Mouse (Mus musculus): ENCODE results near the gene 4930590J08Rik. TPM values are rescaled to one million over a fixed set of nuclear protein-coding genes. Genes with fewer than 3 reads are reported as not detected.

4930590J08Rik gene
- polyA plus RNA-seq, 1 experiment: 0.06 TPM

DNA sequence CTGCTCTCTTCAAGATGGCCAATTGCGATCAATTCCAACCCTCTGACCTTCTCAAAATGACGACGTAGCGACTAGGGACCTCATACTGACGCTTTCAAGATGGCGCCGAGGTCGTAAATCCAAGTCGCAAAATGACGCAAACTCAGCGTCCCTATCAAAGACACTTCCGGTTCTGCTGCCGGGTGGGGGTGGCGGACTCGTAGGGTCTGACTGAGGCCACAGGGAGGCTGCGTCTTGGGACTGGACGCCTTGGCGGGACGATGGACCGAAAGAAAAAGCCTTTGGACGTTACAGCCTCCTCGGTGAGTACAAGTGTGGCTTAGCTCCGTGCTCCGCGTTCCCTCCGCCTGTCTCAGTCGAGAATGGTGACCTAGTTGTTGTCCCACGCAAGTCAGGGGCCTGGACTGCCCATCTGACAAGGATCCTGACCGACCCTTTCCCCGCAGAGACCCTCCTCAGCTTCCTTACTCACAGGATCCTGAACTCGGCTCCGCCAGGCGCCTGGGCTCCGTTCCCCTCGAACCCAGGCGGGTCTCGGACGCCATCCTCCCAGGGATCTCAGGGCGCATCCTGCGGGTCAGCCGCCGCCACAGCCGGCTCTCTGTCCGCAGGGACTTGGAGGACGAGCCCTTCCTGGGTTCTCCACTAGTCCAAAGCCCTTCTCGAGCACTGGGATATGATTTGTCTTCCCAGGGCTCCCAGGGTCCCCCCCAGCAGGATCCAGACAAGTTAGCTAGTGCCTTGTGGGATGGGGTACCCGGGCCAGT lies 24.5 kb upstream of the 4930590J08Rik start, which contains the start of gene Ccdc174:
Gene Ccdc174 (plus strand): TSS at position 169 of the 767 bp plus-strand sequence.
- H3K4me1 ChIP-seq (ENCODE audit: control insufficient read depth, insufficient read depth, insufficient read length, low read length): peaks cover 3% of the 10 kb centered on the region; the same call in 1 of the 2 replicates
- WGBS: under 1% methylated on average over 47 of the region's 47 CpGs
- no peaks in the 10 kb centered on the region for H3K27me3 ChIP-seq (ENCODE audit: control insufficient read depth, insufficient read depth, low read length)
- peaks cover 14% of the 10 kb centered on the region for H3K36me3 ChIP-seq (ENCODE audit: control insufficient read depth, insufficient read depth, low read length)
- TF ChIP-seq POLR2A (IDR thresholded peaks at IDR 0.05; ENCODE audit: low read depth, low read length) (peak; percentile 88), CTCF (IDR thresholded peaks at IDR 0.05; ENCODE audit: extremely low read depth, insufficient read length, insufficient replicate concordance, low read depth, low read length) (no peak)
- H3K4me3 ChIP-seq (ENCODE audit: low read depth, low read length): peak within 1 kb of the TSS; percentile 81
- peak within 1 kb of the TSS; percentile 14; the same call in 1 of the 2 replicates for H3K27ac ChIP-seq (ENCODE audit: insufficient read depth, low read depth, low read length)

DNA sequence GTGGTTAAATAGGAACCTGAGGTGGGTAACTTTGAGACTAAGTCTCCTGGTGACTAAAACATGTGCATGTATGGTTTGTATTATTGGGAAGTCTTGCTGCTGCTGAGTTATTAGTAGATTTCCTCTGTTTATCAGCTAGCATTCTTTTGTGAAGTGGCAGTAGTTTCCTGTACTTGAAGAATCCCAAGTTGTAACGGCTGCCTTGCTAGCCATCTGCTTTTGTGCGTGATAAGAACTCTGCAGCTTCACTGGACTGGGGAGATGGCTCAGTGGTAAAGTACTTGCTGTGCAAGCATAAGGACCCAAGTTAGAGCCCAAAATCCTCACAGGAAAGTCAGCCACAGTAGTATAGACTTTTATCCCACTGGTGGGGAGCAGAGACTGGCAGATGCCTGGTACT lies 18.8 kb upstream of the 4930590J08Rik start:
- H3K36me3 ChIP-seq (ENCODE audit: control insufficient read depth, insufficient read depth, low read length): peaks cover 50% of the 10 kb centered on the region
- H3K4me1 ChIP-seq (ENCODE audit: control insufficient read depth, insufficient read depth, insufficient read length, low read length): no peaks in the 10 kb centered on the region
- no peak for TF ChIP-seq POLR2A (IDR thresholded peaks at IDR 0.05; ENCODE audit: low read depth, low read length)
- TF ChIP-seq CTCF (IDR thresholded peaks at IDR 0.05; ENCODE audit: extremely low read depth, insufficient read length, insufficient replicate concordance, low read depth, low read length): no peak
- no peak overlapping the region for H3K4me3 ChIP-seq (ENCODE audit: low read depth, low read length)
- 72% methylated on average over 2 of the region's 2 CpGs for WGBS
- H3K27me3 ChIP-seq (ENCODE audit: control insufficient read depth, insufficient read depth, low read length): no peaks in the 10 kb centered on the region
- H3K27ac ChIP-seq (ENCODE audit: insufficient read depth, low read depth, low read length): no peak overlapping the region

DNA sequence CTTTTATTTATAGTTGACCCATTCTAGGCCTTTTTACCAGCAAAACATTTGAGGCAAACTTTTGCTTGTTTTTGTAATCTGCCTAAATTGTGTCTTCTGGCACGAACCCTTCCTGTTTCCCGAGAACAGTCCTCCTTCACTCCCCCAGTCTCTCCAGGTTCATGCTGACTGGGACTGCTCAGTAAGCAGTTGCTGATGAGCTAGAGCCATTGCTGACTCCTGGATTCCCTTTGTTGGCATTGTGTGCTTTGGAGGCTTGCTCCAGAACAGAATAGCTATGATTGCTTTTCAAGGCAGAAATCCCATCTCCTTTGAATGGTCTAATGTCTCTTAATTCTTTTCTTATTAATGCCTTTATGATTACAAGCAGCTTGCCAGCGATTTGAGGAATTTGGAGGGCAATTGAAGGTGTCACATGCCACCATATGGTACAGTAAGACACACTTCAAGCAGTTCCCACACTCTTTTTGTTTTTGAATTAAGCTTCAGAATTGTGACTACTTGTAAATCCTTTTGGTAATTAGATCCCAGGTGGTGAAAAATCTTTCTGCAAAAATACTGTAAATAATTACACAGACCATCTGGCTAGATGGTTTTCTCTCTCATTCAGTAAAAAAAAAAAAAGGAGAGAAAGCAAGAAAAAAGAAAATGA lies 13.2 kb upstream of the 4930590J08Rik start:
- no peak overlapping the region for H3K27ac ChIP-seq (ENCODE audit: insufficient read depth, low read depth, low read length)
- H3K4me1 ChIP-seq (ENCODE audit: control insufficient read depth, insufficient read depth, insufficient read length, low read length): no peaks in the 10 kb centered on the region
- peaks cover 65% of the 10 kb centered on the region for H3K36me3 ChIP-seq (ENCODE audit: control insufficient read depth, insufficient read depth, low read length)
- H3K27me3 ChIP-seq (ENCODE audit: control insufficient read depth, insufficient read depth, low read length): no peaks in the 10 kb centered on the region
- no peak for TF ChIP-seq POLR2A (IDR thresholded peaks at IDR 0.05; ENCODE audit: low read depth, low read length)
- no peak for TF ChIP-seq CTCF (IDR thresholded peaks at IDR 0.05; ENCODE audit: extremely low read depth, insufficient read length, insufficient replicate concordance, low read depth, low read length)
- H3K4me3 ChIP-seq (ENCODE audit: low read depth, low read length): no peak overlapping the region
- WGBS: 85% methylated on average over 3 of the region's 3 CpGs

- Histone ChIP-seq H3K4me3 (ENCODE audit: low read depth, low read length) (no peak overlapping the region), H3K27ac (ENCODE audit: insufficient read depth, low read depth, low read length) (no peak overlapping the region), H3K27me3 (ENCODE audit: control insufficient read depth, insufficient read depth, low read length) (no peaks in the 10 kb centered on the region), H3K36me3 (ENCODE audit: control insufficient read depth, insufficient read depth, low read length) (peaks cover 70% of the 10 kb centered on the region), H3K4me1 (ENCODE audit: control insufficient read depth, insufficient read depth, insufficient read length, low read length) (no peaks in the 10 kb centered on the region)
- WGBS: 97% methylated on average over 5 of the region's 5 CpGs
- no peak for TF ChIP-seq POLR2A (IDR thresholded peaks at IDR 0.05; ENCODE audit: low read depth, low read length)
- no peak for TF ChIP-seq CTCF (IDR thresholded peaks at IDR 0.05; ENCODE audit: extremely low read depth, insufficient read length, insufficient replicate concordance, low read depth, low read length)
Observed at GRCm38 (mm10) chr6:91890615-91891014, 12.0 kb upstream of the 4930590J08Rik start.

DNA sequence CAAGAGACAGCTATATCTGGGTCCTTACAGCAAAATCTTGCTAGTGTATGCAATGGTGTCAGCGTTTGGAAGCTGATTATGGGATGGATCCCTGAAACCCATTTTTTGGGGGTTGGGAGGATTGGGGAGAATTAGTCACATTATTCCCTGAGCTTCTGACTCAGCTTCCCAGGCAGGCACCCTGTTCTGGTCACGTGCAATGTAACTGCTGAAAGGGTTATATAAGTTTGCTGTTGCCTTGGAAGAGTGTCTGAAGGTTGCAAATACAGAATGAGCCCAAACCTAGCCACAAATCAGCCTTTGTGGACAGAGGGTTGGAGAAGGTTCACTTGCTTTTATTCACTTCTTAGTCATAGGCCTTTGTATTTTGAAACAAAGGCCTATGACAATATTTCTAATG lies 10.8 kb upstream of the 4930590J08Rik start:
- Histone ChIP-seq H3K27me3 (ENCODE audit: control insufficient read depth, insufficient read depth, low read length) (no peaks in the 10 kb centered on the region), H3K36me3 (ENCODE audit: control insufficient read depth, insufficient read depth, low read length) (peaks cover 66% of the 10 kb centered on the region), H3K4me3 (ENCODE audit: low read depth, low read length) (no peak overlapping the region), H3K27ac (ENCODE audit: insufficient read depth, low read depth, low read length) (no peak overlapping the region), H3K4me1 (ENCODE audit: control insufficient read depth, insufficient read depth, insufficient read length, low read length) (no peaks in the 10 kb centered on the region)
- WGBS: 91% methylated on average over 2 of the region's 2 CpGs
- no peak for TF ChIP-seq CTCF (IDR thresholded peaks at IDR 0.05; ENCODE audit: extremely low read depth, insufficient read length, insufficient replicate concordance, low read depth, low read length)
- no peak for TF ChIP-seq POLR2A (IDR thresholded peaks at IDR 0.05; ENCODE audit: low read depth, low read length)

DNA sequence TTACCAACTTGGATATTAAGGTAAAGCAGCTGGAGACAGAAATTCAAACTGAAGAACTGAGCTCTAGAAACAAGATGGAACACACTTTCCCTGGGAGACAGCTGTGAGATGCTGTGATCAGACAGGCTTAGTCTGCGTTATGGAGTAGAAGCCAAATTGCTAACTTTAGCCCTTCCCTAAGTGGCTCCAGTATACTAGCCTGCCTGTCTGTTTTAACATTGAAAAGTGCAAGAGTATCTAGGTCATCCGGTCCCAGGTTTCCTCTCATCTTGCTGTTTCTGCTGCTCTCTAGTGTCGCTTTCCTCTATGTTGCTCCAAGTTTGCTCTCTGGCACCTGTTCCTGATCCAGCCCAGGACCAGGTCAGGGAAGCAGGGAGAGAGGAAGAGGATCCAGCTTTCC lies 5.8 kb upstream of the 4930590J08Rik start:
- Histone ChIP-seq H3K36me3 (ENCODE audit: control insufficient read depth, insufficient read depth, low read length) (peaks cover 67% of the 10 kb centered on the region), H3K4me1 (ENCODE audit: control insufficient read depth, insufficient read depth, insufficient read length, low read length) (no peaks in the 10 kb centered on the region), H3K27me3 (ENCODE audit: control insufficient read depth, insufficient read depth, low read length) (no peaks in the 10 kb centered on the region), H3K4me3 (ENCODE audit: low read depth, low read length) (no peak overlapping the region), H3K27ac (ENCODE audit: insufficient read depth, low read depth, low read length) (no peak overlapping the region)
- TF ChIP-seq CTCF (IDR thresholded peaks at IDR 0.05; ENCODE audit: extremely low read depth, insufficient read length, insufficient replicate concordance, low read depth, low read length): no peak
- TF ChIP-seq POLR2A (IDR thresholded peaks at IDR 0.05; ENCODE audit: low read depth, low read length): no peak
- WGBS: 90% methylated on average over 3 of the region's 3 CpGs

GRCm38 (mm10) chr6:91901505-91901904 lies 1.1 kb upstream of the 4930590J08Rik start:
- Histone ChIP-seq H3K4me3 (ENCODE audit: low read depth, low read length) (no peak overlapping the region), H3K36me3 (ENCODE audit: control insufficient read depth, insufficient read depth, low read length) (peaks cover 33% of the 10 kb centered on the region), H3K27me3 (ENCODE audit: control insufficient read depth, insufficient read depth, low read length) (no peaks in the 10 kb centered on the region), H3K27ac (ENCODE audit: insufficient read depth, low read depth, low read length) (no peak overlapping the region), H3K4me1 (ENCODE audit: control insufficient read depth, insufficient read depth, insufficient read length, low read length) (no peaks in the 10 kb centered on the region)
- 31% methylated on average over 5 of the region's 5 CpGs for WGBS
- TF ChIP-seq CTCF (IDR thresholded peaks at IDR 0.05; ENCODE audit: extremely low read depth, insufficient read length, insufficient replicate concordance, low read depth, low read length) (peak; percentile 81; the same call in 1 of the 2 replicates), POLR2A (IDR thresholded peaks at IDR 0.05; ENCODE audit: low read depth, low read length) (no peak)

Data from small intestine, adult 2 months (tissue).